In the genomic region with DNA sequence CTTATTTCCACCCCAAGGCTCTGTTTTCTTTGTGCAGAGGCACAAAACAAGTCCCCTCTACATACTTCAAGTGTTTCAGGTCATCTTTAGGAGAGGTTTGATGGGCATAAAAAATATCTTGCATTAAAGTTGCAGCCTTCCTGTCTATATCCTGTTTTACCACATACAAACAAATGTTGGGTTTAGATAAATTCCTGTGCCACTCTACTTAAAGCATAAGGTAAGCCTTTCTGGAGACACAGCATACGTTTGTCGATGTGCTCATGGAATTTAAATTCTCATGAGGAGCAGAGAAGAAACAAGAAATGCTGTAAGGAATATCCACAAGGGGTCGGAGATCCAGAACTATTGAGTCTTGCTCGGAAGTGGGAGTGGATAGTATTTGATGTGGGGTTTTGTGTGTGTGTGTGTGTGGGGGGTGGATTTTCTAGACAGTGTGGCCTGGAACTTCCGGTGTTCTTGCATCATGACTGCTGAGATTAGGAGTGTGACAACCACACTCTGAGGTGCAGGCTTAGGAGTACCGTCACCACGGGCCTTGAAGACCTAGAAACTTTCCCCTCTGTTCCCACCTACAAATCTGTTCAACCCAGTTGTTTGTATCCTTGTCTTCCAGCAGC, we compare ENCODE assay signal across 8 mouse cellular contexts. TPM values are rescaled to one million over a fixed set of nuclear protein-coding genes. Genes with fewer than 3 reads are reported as not detected.
DNase-seq lines count a peak whose midpoint lies in the region; ATAC-seq lines count a peak whose summit lies in the region.

No protein-coding gene starts in this region.

- H3K9ac ChIP-seq in heart, embryonic 11.5 days (ENCODE audit: low read depth, low read length): no peak overlapping the region
- H3K9ac ChIP-seq in hindbrain, embryonic 16.5 days (ENCODE audit: low read depth, low read length): peak overlapping the region; percentile 11
- no peak overlapping the region for H3K9ac ChIP-seq in midbrain, embryonic 12.5 days (replicated peaks)

- peaks cover 11% of the 10 kb centered on the region for H3K4me1 ChIP-seq in heart, embryonic 11.5 days (ENCODE audit: control insufficient read depth, insufficient read depth, low read length)
- H3K4me1 ChIP-seq in hindbrain, embryonic 16.5 days (ENCODE audit: control insufficient read depth, insufficient read depth, low read depth, low read length): peaks cover 18% of the 10 kb centered on the region
- peaks cover 16% of the 10 kb centered on the region for H3K4me1 ChIP-seq in midbrain, embryonic 12.5 days

- peak overlapping the region; percentile 70 for H3K4me2 ChIP-seq in heart, embryonic 11.5 days
- H3K4me2 ChIP-seq in hindbrain, embryonic 16.5 days (ENCODE audit: low read length): peak overlapping the region; percentile 66
- H3K4me2 ChIP-seq in midbrain, embryonic 12.5 days (replicated peaks): peak overlapping the region; percentile 54

- peak overlapping the region; percentile 37; the same call in 1 of the 2 replicates for H3K4me3 ChIP-seq in heart, embryonic 11.5 days (ENCODE audit: low read depth, low read length)
- H3K4me3 ChIP-seq in hindbrain, embryonic 16.5 days (ENCODE audit: low read length): peak overlapping the region; percentile 38
- H3K4me3 ChIP-seq in midbrain, embryonic 12.5 days: peak overlapping the region; percentile 33; the same call in 1 of the 2 replicates

- no peaks in the 10 kb centered on the region for H3K9me3 ChIP-seq in heart, embryonic 11.5 days (replicated peaks; ENCODE audit: control insufficient read depth, low read length)
- no peaks in the 10 kb centered on the region for H3K9me3 ChIP-seq in hindbrain, embryonic 16.5 days (ENCODE audit: control insufficient read depth, low read length)
- H3K9me3 ChIP-seq in midbrain, embryonic 12.5 days: no peaks in the 10 kb centered on the region

- no peaks in the 10 kb centered on the region for H3K36me3 ChIP-seq in heart, embryonic 11.5 days (ENCODE audit: control insufficient read depth, insufficient read depth, low read length)
- H3K36me3 ChIP-seq in hindbrain, embryonic 16.5 days (ENCODE audit: control insufficient read depth, insufficient read depth, low read length): peaks cover 4% of the 10 kb centered on the region; the same call in 1 of the 2 replicates
- peaks cover 15% of the 10 kb centered on the region for H3K36me3 ChIP-seq in midbrain, embryonic 12.5 days

- no peak for ATAC-seq in heart, embryonic 11.5 days (replicated peaks; ENCODE audit: insufficient number of reproducible peaks, low FRiP score, low TSS enrichment)
- ATAC-seq in hindbrain, embryonic 16.5 days: no peak
- no peak for ATAC-seq in midbrain, embryonic 12.5 days (ENCODE audit: low FRiP score, low read depth)

- no peaks in the 10 kb centered on the region for H3K27me3 ChIP-seq in heart, embryonic 11.5 days (ENCODE audit: control insufficient read depth, insufficient read depth, low read length)
- no peaks in the 10 kb centered on the region for H3K27me3 ChIP-seq in hindbrain, embryonic 16.5 days (replicated peaks; ENCODE audit: control insufficient read depth, insufficient read depth, low read length)
- no peaks in the 10 kb centered on the region for H3K27me3 ChIP-seq in midbrain, embryonic 12.5 days

- 78% methylated on average over 7 of the region's 7 CpGs for WGBS in heart, embryonic 11.5 days (ENCODE audit: insufficient replicate concordance)
- WGBS in hindbrain, embryonic 16.5 days: 95% methylated on average over 7 of the region's 7 CpGs
- WGBS in midbrain, embryonic 12.5 days: 94% methylated on average over 7 of the region's 7 CpGs

- no peak for DNase-seq in heart, adult 18-20 months
- DNase-seq in MEL-GATA-1-ER (ENCODE audit: extremely low read depth, low read depth): peak; percentile 82
- no peak for DNase-seq in layer of hippocampus, adult 18-20 months (ENCODE audit: low spot score in 2 of 2)
- DNase-seq in left cerebral cortex, postnatal 25 days (ENCODE audit: low spot score in 2 of 2): no peak
- no peak for DNase-seq in cerebellum, postnatal 10 days

- no peak overlapping the region for H3K27ac ChIP-seq in heart, embryonic 11.5 days (ENCODE audit: low read depth, low read length)
- no peak overlapping the region for H3K27ac ChIP-seq in hindbrain, embryonic 16.5 days (ENCODE audit: low read depth, low read length)
- no peak overlapping the region for H3K27ac ChIP-seq in midbrain, embryonic 12.5 days (replicated peaks)

- intact Hi-C loops in left cerebral cortex, postnatal 25 days (cut with DNase I): no loop called here

RNA-seq across cellular contexts. Expression of a gene that starts 1.7 kb away (rescaled TPM):
- 6.5 and 7.6 TPM in 2 replicates for polyA plus RNA-seq in heart, embryonic 11.5 days (2014; fragmentation: Nextera tagmentation; extraction: Ambion mirVana)
- 1 to 10 TPM; 4.5 to 4.7 TPM for total RNA-seq in heart, adult 18-20 months (2021)
- polyA plus RNA-seq in hindbrain, embryonic 16.5 days (2015; fragmentation: Nextera tagmentation; extraction: Ambion mirVana): 51.9 and 52.3 TPM in 2 replicates
- polyA plus RNA-seq in midbrain, embryonic 12.5 days (2016; fragmentation: Nextera tagmentation; extraction: Ambion mirVana): 22.5 and 24.4 TPM in 2 replicates
- total RNA-seq in layer of hippocampus, adult 18-20 months (2021): 10 to 100 TPM; 16.1 to 16.5 TPM
- 10 to 100 TPM; 16.8 to 18.1 TPM for total RNA-seq in left cerebral cortex, postnatal 25 days (2021)

RNA-seq across cellular contexts. Expression of a gene that starts 1.7 kb away (rescaled TPM):
- 57.7 and 61.8 TPM in 2 replicates for polyA plus RNA-seq in heart, embryonic 11.5 days (2014; fragmentation: Nextera tagmentation; extraction: Ambion mirVana)
- total RNA-seq in heart, adult 18-20 months (2021): 10 to 100 TPM; 36.5 to 38.3 TPM
- polyA plus RNA-seq in hindbrain, embryonic 16.5 days (2015; fragmentation: Nextera tagmentation; extraction: Ambion mirVana): 83.2 and 83.6 TPM in 2 replicates
- 86.7 and 94.8 TPM in 2 replicates for polyA plus RNA-seq in midbrain, embryonic 12.5 days (2016; fragmentation: Nextera tagmentation; extraction: Ambion mirVana)
- 10 to 100 TPM; 43.5 to 48.9 TPM for total RNA-seq in layer of hippocampus, adult 18-20 months (2021)
- 10 to 100 TPM; 42.1 to 46.2 TPM for total RNA-seq in left cerebral cortex, postnatal 25 days (2021)

RNA-seq across cellular contexts. Expression of a gene that starts 6.6 kb away (rescaled TPM):
- polyA plus RNA-seq in heart, embryonic 11.5 days (2014; fragmentation: Nextera tagmentation; extraction: Ambion mirVana): 0.79 and 1.5 TPM in 2 replicates
- 1 to 10 TPM; 2.2 to 2.6 TPM for total RNA-seq in heart, adult 18-20 months (2021)
- 3.0 and 3.3 TPM in 2 replicates for polyA plus RNA-seq in hindbrain, embryonic 16.5 days (2015; fragmentation: Nextera tagmentation; extraction: Ambion mirVana)
- 2.5 and 3.3 TPM in 2 replicates for polyA plus RNA-seq in midbrain, embryonic 12.5 days (2016; fragmentation: Nextera tagmentation; extraction: Ambion mirVana)
- total RNA-seq in layer of hippocampus, adult 18-20 months (2021): 1 to 10 TPM; 2.6 to 3.1 TPM
- total RNA-seq in left cerebral cortex, postnatal 25 days (2021): 1 to 10 TPM; 2.6 to 3.2 TPM

RNA-seq across cellular contexts. Expression of a gene that starts 11.3 kb away (rescaled TPM):
- 0.53 and 0.83 TPM in 2 replicates for polyA plus RNA-seq in heart, embryonic 11.5 days (2014; fragmentation: Nextera tagmentation; extraction: Ambion mirVana)
- total RNA-seq in heart, adult 18-20 months (2021): 10 to 100 TPM; 34.7 to 36.3 TPM
- polyA plus RNA-seq in hindbrain, embryonic 16.5 days (2015; fragmentation: Nextera tagmentation; extraction: Ambion mirVana): 0.98 and 1.7 TPM in 2 replicates
- 0.84 and 0.89 TPM in 2 replicates for polyA plus RNA-seq in midbrain, embryonic 12.5 days (2016; fragmentation: Nextera tagmentation; extraction: Ambion mirVana)
- under 1 TPM; 0.48 to 0.82 TPM for total RNA-seq in layer of hippocampus, adult 18-20 months (2021)
- total RNA-seq in left cerebral cortex, postnatal 25 days (2021): not detected

RNA-seq across cellular contexts. Expression of a gene that starts 24.7 kb away (rescaled TPM):
- 2.2 and 2.8 TPM in 2 replicates for polyA plus RNA-seq in heart, embryonic 11.5 days (2014; fragmentation: Nextera tagmentation; extraction: Ambion mirVana)
- total RNA-seq in heart, adult 18-20 months (2021): 1 to 10 TPM; 4.0 to 4.8 TPM
- 15.2 and 21.8 TPM in 2 replicates for polyA plus RNA-seq in hindbrain, embryonic 16.5 days (2015; fragmentation: Nextera tagmentation; extraction: Ambion mirVana)
- polyA plus RNA-seq in midbrain, embryonic 12.5 days (2016; fragmentation: Nextera tagmentation; extraction: Ambion mirVana): 45.1 and 56.8 TPM in 2 replicates
- 10 to 100 TPM; 29.4 to 34.2 TPM for total RNA-seq in layer of hippocampus, adult 18-20 months (2021)
- total RNA-seq in left cerebral cortex, postnatal 25 days (2021): 10 to 100 TPM; 24.7 to 25.3 TPM
